Mouse (Mus musculus) spleen, adult 12 weeks (tissue): ENCODE results near the gene Ppp1cc.
"Not testable (repeated sequence)": the region's sequence is repeated elsewhere in the genome, so short reads cannot be mapped to it uniquely, and the experiment has no call there.

Source experiments
- DNase-seq: peaks from one replicate; pipeline ENCODE4 v3.0.0; 2022; ENCODE audit warnings: low spot score

Gene Ppp1cc

DNA sequence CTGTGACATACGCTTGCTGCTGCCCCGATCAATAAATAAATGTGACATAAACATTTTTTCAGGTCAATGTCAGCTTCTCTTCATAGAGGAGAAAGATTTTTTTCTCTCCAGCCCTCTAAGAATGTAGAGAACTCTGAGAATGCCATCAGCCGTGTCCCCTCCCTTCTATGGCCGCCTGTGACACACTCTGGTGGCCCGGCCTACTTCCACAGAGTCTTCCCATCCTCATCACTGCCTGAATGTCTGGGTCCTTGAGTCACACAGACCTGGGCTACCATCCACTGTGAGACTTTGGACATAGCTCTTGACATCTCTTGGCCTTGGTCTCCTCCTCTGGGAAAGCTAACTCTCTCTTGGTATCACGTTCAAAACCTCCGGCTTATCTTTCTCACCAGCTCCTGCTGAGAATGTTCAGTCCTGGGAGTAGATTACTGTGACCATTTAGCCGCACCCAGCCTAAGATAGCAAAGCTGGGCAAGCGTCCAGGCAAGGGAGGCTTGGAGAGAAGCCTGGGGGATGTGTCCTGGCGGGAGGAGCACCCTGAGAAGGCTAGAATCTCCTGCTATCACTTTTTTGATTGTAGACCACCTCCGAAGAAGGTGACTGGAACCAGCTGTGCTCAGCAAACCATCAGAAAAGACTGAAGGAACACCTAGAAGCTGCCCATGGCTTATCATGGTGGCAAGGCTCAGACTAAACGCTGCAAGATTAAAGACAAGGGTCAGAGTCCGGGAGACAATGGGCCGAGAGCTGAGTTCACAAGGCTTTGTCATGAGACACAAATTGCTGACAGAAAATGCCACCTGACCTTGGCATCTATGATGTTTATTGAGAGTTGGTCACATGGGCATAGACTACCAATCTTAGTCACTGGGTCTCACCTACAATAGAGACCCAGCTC, 21.3 kb upstream of the Ppp1cc start:
- peak; percentile 42 for DNase-seq

DNA sequence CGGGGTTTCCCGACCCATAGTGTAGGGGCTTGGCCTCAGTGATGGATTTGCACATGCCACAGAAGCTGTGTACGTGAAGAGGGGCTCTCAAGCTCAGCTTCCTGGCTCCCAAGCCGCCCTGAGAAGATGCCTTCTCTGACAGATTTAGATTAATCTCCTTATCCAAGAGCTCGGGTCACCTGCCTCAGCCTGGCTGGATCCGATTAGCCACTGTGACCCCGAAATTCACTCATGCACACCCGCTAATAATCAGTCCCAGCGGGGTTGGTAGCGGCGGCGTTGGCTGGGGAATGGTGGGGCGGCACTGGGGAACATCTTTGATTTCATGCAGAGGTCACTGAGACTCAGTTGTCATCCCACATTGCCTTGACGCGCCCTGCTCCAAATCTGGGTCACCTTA, 19.2 kb upstream of the Ppp1cc start:
- no peak for DNase-seq

DNA sequence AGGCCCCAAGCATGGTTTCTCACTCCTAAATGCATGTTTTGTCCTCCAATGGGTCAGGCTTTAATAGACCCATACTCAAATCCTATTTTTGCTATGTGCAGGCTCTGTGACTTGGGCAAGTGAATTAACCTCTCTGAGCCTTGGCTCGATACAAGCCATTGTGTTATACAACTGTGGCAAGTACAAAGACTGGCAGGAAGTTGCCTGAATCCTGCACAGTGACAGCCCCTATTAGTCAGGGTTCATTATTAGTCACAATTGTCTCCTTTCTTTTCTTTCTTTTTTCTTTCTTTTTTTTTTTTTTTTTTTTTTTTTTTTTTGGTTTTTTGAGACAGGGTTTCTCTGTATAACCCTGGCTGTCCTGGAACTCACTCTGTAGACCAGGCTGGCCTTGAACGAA, 18.3 kb upstream of the Ppp1cc start:
- not testable (repeated sequence) for DNase-seq

DNA sequence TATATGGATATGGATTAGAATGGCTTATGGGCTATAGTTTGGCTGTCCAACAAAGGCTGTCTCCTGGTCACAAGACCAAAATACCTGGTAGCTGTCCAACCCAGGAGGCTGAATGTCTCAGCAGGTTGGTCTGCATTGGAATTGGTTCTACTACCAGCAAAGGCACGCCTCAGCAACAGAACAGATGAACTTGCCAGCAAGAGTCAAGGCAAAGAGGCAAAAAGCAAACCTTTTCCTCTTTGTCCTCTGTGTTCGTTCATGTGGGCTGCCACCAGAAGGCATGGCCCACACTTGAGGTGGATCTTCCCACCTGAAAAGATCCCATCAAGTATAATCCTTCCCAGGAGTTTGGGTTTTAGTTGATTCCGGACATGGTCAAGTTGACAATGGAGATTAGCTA, 17.4 kb upstream of the Ppp1cc start, which contains the start of gene Ccdc63:
Ccdc63 (minus strand) TSS at position 101 of the 400 bp plus-strand sequence.
- DNase-seq, result no peak

DNA sequence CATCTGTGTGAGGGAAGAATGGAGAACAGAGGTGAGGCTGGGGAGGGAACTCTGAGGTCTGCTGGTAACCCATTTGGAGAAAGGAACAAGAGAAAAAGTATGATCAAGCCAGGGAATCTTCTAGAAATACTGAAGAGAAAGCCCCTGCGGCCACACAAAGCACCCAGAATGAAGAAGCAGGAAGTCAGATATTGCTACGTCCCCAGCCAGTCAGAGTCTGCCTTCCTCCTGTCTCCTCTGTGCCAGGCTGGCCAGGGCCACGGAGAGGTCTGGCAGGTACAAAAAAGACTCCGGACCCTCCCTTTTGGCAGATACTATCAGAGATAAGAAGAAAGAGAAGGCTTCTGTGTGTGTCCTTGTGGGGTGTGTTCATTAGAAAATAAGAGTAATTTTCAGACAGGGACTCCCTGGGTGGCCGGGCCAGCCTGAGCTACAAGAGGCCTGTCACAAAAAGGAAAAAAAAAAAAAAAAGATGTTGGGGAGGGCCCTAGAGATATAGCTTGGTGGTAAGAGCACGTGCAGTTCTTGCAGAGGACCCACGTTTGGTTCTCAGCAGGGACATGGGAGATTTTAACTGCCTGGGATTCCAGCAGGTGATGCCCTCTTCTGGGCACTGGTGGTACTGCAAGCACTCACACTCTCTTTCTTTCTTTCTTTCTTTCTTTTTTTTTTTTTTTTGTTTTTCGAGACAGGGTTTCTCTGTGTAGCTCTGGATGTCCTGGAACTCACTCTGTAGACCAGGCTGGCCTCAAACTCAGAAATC, 15.7 kb upstream of the Ppp1cc start:
- DNase-seq, result peak; percentile 51

DNA sequence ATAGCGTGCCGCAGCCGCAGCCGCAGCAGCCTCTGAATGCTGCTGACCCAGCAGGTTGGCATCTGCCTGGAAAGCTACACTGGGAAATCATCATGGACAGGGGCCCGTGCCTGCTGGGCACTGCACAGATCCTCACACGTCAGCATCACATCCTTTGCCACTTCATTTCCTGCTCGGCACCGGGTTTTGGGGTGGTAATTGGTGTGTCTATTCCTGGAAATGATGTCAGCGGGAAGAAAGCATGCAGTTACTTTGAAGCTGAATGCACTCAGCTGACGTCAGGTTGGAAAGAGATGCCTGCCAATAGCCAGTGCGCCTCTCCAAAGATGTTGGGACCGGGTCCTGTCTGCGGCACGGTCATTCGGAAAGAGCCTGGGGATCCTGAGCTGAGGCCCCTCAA, 14.5 kb upstream of the Ppp1cc start:
- no peak for DNase-seq

DNA sequence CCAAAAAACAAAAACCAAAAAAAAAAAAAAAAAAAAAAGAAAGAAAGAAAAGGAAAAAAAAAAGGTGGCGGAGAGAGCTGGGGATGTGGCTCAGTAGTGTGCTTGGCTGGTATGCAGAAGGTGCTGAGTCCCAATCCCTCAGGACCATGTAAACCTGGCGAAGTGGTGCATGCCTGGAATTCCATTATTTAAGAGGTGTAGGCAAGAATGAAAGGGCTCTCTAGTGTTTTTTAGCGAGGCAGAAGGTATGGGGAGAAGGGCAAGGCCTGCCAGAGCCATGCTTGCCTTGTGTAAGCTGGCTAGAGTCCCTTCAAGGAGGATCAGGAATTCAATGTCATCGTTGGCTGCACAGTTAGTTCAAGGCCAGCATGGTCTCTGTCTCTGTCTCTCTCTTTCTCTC, 13.3 kb upstream of the Ppp1cc start:
- DNase-seq, result no peak

DNA sequence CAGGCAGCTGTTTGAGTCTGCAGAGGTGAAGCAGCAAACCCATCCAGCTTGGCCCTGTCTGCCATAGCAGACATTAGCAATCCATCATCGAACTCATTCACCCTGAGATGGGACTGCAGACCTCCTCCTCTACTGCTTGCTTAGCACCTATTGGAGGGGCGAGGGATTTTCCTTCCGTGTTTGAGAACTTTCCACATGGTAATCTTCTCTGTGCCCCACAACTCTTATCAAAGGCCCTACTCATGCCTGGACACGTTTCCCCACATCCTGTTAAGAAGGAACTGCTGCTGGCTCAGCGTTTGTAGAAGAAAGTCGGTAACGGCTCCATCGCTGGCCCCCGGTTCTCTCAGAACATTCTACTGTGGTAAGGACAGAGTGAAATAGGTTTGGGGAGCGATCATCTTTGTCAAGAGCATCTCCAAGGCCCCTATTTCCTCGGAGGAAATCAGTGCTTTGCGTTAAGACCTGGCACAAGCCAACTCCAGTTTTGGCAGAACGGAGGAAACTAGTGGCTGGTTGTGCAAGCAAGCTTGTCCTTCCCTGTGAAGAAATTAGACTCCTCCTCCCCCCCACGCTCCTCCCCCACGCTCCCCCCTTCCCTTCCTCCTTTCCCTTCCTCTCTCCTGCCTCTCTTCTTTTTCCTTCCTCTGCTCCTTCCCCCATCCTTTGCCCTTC, 12.6 kb upstream of the Ppp1cc start:
- no peak for DNase-seq

DNA sequence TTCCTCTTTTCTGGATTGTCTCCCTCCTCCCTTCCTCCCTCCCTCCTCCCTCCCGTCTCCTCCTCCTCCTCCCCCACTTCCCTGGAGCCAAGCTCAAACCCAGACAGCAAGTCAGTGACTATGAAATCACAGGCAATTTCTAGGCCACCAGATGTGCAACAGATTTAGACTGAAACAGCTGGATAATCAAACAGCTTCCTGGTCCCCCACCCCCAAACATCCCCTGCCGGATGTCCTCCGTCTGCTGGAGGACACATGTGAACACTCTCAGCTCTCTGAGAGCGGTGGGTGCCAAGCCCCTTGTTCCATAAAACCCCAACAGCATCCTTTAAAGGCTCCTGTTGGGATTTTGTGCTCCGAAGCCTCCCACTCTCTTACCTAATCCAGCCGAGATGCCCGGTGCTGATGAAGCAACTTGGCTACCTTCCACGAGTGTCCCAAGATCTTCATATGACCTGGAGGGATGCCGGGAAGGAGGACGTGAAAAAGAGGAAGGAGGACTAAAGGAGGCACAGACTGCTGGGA, 12.0 kb upstream of the Ppp1cc start:
- DNase-seq, result no peak

DNA sequence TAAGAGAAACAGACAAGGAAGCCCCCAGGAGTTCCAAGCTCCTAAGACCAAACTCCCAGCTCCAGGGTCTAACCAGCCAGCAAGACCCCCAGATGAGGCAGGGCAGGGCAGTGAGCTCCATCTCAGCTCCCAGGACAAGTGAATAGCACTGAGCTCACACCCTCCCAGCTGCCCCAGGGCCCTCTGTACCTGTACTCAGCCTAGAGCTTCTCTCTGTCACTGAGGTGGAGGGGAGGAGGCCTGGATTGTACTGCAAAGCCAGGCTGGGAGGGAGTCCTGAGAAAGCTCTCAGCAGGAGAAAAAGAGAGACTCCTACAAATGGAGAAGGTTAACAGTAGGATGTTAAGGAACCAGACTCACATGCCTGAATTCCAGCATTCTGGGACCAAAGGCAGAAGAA, 11.5 kb upstream of the Ppp1cc start:
- no peak for DNase-seq

DNA sequence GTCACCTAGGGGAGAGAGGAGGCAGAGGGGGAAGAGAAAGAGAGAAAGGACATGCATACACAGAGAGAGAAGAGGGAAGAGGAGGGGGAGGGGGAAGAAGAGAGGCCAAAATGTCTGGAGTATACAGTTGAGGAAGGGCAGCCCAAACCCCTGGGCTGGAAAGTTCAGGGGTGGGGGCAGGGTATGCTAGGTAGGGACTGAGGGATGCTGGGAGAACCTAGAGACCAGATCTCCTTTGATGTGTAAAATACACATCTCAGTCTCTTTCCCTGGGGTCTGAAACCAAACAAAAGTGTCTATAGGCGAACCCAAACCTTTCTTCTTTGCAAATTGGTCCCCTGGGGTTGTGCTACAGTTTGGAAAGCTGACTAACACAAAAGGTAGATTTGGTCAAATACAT, 10.0 kb upstream of the Ppp1cc start:
- no peak for DNase-seq

DNA sequence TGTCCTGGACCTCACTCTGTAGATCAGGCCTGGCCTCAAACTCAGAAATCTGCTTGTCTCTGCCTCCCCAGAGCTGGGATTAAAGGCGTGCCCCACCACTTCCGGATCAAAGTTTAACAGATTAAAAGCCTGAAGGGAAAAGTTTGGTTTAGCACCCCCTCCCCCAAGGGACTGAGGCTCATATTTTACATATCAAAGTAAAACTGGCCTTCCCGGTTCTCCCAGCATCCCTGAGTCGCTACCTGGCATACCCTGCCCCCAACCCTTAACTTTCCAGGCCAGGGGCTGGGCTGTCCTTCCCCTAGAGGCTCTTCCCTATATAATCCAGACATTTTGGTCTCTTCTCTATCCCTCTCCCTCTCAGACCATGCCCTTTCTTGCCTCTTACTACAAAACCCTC, 8.8 kb upstream of the Ppp1cc start:
- no peak for DNase-seq

DNA sequence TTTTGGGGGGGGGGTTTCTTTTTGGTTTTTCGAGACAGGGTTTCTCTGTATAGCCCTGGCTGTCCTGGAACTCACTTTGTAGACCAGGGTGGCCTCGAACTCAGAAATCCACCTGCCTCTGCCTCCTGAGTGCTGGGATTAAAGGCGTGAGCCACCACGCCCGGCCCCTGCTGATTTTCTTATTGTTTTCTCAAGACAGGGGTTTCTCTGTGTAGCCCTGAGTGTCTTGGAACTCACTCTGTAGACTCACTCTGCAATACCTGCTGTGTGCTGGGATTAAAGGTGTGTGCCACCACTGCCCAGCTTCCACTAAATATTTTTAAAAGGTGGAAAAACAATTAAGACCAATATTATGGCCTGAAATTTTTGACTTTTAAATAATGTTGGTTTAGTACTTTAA, 5.6 kb upstream of the Ppp1cc start:
- not testable (repeated sequence) for DNase-seq

DNA sequence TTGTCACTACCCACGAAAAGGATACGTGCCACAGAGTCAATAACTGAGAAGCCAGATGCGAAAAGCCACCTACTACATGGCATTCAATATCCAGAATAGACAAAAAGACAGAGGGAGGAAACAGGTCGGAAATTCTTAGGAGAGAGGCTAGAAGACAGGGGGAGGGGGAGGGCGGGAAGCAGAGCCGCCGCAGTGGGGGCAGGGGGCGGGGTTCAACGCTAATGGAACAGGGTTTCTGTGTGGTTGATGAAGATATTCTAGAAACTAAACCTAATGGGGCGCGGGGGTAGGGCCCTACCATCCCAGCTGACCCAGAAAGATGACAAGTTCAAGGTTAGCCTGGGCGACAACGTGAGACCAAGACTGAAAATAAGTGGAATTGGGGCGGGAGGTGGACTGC, 4.1 kb upstream of the Ppp1cc start:
- DNase-seq, result no peak

DNA sequence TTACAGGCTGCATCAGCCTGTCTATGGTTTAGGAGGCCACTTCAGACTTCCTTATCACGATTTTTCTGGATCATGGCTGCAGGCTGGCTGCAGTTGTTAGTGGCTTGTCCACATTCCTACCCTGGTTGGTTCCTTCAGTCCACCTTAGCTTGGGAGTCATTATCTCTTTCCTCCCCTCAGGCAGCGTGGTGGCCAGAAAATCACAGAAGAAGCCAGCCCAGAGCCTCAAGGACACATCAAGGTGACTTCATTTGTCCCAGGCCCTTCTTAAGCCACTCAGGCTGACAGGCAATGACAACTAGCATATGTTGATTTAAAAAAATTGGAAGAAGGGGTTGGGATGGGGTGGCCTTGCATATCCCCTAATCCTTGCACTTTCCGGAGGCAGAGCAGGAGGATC, 3.3 kb upstream of the Ppp1cc start:
- DNase-seq, result no peak

DNA sequence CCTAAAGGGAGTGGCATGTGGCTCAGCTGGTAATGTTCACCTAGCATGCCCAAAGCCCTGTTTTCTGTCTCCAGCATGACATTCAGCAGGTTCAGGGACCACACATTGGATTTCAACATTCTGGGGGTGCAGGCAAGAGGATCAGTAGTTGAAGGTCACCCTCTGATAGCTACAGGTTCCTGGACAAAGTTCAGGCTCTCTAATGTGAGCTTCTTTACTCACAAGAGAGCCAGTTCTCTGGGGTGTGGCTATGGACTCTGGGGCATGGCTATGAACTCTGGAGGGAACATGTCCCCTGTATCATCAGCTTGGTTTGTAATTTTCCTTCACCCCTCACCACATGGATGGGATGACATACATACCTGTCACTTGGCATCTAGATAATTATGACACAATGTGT, 2.5 kb upstream of the Ppp1cc start:
- no peak for DNase-seq

DNA sequence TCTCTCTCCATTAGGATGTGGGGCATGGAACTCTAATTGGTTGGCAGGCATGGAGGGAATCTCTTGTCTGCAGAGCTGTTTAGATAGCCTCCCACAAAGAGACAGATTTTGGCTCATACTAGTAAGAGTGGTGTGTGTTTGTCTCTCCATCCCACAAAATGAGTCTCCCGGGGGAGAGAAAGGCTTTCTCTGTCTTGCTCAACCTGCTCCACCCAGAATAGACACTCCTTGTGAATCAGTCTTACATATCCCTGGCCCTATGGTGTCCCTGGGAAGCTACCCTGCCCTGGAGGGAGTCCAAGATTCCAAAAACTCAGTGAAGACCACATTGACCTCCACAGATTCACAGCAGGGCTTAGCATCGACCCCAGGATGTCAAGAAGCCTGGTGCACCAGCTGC, 1.6 kb upstream of the Ppp1cc start:
- DNase-seq, result no peak

DNA sequence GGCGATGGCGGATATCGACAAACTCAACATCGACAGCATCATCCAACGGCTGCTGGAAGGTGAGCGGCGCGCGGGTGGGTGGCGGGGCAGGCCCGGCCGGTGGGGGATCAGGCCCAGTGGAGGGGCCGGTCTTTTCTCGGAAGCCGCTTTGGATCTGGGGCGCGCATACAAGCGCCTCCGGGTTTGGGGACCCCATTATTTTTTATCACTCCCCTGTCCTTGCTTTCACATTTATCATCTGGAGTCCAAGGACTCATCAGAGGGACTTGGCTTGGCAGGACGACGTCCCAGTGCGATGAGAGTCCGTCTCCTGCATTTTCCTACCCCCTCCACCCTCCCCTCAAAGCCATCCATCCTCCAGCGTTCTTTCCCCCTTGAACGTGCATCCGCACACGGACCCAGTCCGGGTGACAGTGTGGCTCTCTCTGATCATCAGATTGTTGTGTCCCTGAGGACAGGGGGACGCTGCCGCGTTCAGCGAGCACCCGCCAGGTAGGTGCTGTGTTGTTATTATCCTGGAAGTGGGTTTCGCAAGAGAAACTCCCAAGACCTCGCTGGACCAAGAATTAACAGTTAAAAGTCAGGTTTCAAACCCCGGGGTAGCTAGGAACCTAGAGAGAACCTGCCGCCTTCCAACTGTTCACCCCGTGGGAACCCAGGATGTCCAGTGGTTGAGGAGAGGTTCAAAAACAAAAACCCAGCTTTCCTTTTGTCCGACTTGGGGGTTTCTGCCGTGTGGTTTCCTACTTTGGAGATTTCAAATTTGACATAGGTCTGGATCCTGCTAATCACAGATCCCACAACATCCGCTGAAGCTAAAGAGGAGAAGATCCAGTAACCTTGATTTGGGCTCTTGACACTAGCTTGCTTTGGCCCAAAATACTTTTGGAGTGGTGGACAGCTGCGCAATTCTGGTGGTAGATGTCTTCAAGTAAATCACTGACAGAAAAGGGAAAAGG, 758 bp downstream of the Ppp1cc start:
- peak; percentile 23 for DNase-seq

DNA sequence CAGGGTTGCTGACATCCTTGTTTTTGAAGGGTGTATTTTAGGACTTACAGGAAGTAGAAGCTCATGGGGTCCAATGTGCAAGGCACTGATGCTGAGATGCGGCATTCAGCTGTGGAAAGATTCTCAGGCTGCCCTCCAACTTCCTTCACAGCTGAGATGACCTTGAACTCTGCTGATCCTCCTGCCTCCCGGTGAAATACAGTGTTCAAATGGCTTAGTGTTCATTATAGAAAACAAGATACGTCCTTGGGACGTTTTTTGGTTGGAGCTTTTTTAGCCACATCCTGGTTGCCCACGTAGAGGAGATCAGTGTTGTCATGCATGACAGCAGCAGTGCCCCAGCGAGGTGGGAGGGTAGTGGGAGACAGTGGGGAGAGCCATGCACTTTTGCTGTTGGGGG, 5.1 kb downstream of the Ppp1cc start:
- DNase-seq, result no peak

DNA sequence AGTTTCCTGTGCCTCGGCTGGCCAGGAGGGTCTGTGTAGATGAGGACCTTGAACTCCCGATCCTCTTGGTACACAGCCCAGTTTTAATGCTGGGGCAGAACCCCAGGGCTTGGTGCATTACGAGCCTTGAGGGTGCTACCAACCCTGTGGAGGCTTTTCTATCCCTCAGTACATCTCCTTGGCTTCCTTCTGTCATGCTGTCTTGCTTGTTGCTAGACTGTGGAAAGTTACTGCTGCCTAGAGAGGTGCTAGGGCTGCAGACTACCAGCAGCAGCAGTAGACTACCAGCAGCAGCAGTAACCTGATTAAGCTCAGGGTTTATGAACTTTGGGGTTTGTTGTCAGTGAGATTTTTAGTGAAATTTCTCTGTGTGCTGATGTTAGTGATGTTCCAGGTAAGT, 5.9 kb downstream of the Ppp1cc start:
- no peak for DNase-seq

DNA sequence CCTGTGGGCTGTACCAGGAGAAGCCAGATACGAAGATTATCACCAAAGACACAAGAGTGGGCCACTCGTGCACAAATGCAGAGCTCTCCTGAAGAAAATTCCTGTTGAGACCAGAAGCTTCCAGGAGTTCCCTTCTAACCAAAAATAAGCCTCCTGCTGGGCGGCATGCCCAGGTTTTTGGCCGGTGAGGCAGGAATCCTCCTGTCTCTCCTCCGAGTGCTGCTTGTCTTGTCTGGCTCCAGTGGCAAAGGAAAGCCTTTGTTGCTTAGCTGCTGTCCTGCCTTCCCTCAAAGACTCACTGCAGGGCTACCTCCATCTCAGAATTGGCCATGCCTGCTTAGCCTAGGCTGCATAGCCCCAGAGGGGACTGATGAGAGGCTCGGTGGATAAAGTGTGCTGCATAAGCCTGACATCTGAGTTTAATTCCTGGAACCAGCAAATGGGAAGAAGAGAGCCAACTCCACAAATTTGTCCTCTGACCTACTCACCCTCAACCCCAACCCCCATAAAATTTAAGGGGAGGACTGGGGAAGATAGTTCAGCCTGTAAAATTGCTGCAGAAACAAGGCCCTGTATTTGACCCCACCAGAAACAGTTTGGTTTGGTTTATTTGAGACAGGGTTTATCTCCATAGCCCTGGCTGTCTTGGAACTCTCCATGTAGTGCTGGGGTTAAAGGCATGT, 7.3 kb downstream of the Ppp1cc start:
- no peak for DNase-seq
